Mouse (Mus musculus) limb, embryonic 10.5 days (tissue): ENCODE results near the gene Rps3. TPM values are rescaled to one million over a fixed set of nuclear protein-coding genes. Genes with fewer than 3 reads are reported as not detected.

Source experiments
- DNase-seq: peaks from one replicate; pipeline ENCODE4 v3.0.0-alpha.2; 2017; ENCODE audit warnings: low spot score
- H3K27ac ChIP-seq: fragments of 300-500 bp; sonication (generic); 2 replicates; pipeline ENCODE4 v1.5.1; 2016; ENCODE audit warnings: mild to moderate bottlenecking
- H3K27me3 ChIP-seq: fragments of 300-500 bp; sonication (generic); 2 replicates; pipeline ENCODE4 v1.6.1; 2016; ENCODE audit warnings: low read depth, mild to moderate bottlenecking; ENCODE audit not compliant: poor library complexity, severe bottlenecking
- H3K36me3 ChIP-seq: fragments of 300-500 bp; sonication (generic); 2 replicates; pipeline ENCODE4 v1.6.1; 2016; ENCODE audit warnings: mild to moderate bottlenecking, moderate library complexity
- H3K4me1 ChIP-seq: fragments of 300-500 bp; sonication (generic); 2 replicates; pipeline ENCODE4 v1.6.1; 2016
- H3K4me3 ChIP-seq: fragments of 300-500 bp; sonication (generic); 2 replicates; pipeline ENCODE4 v1.5.1; 2016; ENCODE audit warnings: mild to moderate bottlenecking, moderate library complexity
- H3K9me3 ChIP-seq: fragments of 300-500 bp; sonication (generic); replicated peaks from 2 replicates; pipeline ENCODE4 v1.6.1; 2016; ENCODE audit warnings: mild to moderate bottlenecking
- WGBS: fragments of 180-500 bp; shearing (Covaris S2); methylation state at CpG from one replicate; pipeline ENCODE4 v1.1.7; 2016; 5-methylcytosine and 5-hydroxymethylcytosine counted together
- polyA plus RNA-seq: library from polyadenylated mRNA; unstranded; fragments of >200 nt; fragmentation: Nextera tagmentation; extraction: Ambion mirVana; gene quantifications from 2 replicates; pipeline ENCODE4 v1.2.1, GENCODE M21; 2016

The Rps3 gene
- polyA plus RNA-seq, 1 experiment from 2014 or later: 745 TPM

DNA sequence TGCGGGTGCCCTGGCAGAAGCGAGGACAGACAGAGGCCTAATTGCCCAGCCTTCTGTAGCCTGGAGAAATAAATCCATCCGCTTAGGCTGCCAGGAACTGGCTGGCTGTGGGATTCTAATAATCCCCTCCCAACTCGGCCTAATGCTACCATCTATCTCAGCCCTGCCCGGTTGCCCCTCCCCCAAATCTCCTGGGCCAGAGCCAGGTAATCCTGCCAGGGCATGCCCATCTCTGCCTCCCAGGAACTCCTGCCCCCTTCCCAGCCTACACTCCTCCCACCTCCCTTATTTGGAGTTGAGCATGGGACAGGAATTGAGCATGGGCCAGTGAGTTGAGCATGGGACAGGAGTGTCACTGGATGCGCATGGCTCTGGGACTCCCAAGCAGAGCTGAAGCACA, 53.8 kb downstream of the Rps3 start:
- WGBS: 38% methylated on average over 6 of the region's 6 CpGs
- Histone ChIP-seq H3K4me1 (peaks cover 61% of the 10 kb centered on the region), H3K4me3 (no peak overlapping the region), H3K27ac (no peak overlapping the region), H3K36me3 (no peaks in the 10 kb centered on the region), H3K9me3 (no peaks in the 10 kb centered on the region), H3K27me3 (peaks cover 6% of the 10 kb centered on the region; the same call in 1 of the 2 replicates)
- no peak for DNase-seq

DNA sequence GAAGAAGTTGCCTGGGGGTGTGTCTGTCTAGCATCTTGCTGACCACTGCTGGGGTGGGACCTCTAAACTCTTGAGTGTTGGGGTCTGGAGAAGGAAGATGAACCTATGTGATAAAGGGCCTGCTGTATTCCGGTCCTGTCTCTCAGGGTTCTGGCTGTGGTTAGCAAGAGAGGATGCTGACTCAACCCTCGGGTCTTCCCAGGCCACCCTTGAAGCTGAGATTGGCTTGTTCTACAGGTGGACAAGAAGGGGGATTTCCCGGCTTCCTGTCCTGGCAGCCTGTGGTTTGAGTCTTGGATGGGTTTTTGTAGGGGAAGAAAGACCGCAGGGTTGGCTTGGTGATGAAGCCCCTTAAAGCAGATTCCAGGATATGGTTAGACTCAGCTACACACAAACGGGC, 54.7 kb downstream of the Rps3 start:
- no peak for DNase-seq
- WGBS: 89% methylated on average over 5 of the region's 5 CpGs

DNA sequence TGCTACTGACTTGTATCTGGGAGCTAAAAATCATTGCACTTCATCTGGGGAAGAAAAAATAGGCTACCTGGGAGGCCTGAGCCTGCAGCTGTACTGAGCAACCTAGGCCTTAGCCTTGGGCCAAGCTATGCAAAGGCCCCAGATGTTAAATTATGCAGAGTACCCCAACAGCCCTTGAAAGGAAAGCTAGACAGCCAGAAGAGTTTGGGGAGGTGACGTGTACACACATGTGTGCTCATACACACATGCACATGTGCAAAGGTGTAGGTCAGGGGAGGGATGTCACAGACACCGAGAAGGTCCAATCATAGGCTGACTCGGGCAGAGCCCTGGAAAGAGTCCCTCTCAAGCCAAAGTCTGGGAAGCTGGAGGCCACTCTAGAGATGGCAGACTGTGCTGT, 55.6 kb downstream of the Rps3 start:
- Histone ChIP-seq H3K27me3 (peaks cover 2% of the 10 kb centered on the region; the same call in 1 of the 2 replicates), H3K4me3 (no peak overlapping the region), H3K36me3 (no peaks in the 10 kb centered on the region), H3K27ac (no peak overlapping the region), H3K4me1 (peaks cover 60% of the 10 kb centered on the region), H3K9me3 (no peaks in the 10 kb centered on the region)
- 95% methylated on average over 3 of the region's 3 CpGs for WGBS
- DNase-seq: no peak

More for the DNA sequence above, 54.7 kb downstream of the Rps3 start:
- Histone ChIP-seq H3K4me3 (no peak overlapping the region), H3K27me3 (peaks cover 6% of the 10 kb centered on the region; the same call in 1 of the 2 replicates), H3K27ac (no peak overlapping the region), H3K36me3 (no peaks in the 10 kb centered on the region), H3K4me1 (peaks cover 60% of the 10 kb centered on the region), H3K9me3 (no peaks in the 10 kb centered on the region)

Other genes with a start within 250 kb of the Rps3 start
- 78.6 and 124 TPM in 2 replicates for gene Mogat2, start 245.1 kb downstream of the Rps3 start, polyA plus RNA-seq
- gene Map6, start 216.3 kb downstream of the Rps3 start, polyA plus RNA-seq: 3.1 and 5.4 TPM in 2 replicates
- gene Serpinh1, start 130.5 kb downstream of the Rps3 start, polyA plus RNA-seq: 1,171 and 1,177 TPM in 2 replicates
- gene Gdpd5, start 102.3 kb downstream of the Rps3 start, polyA plus RNA-seq: 9.9 and 12.3 TPM in 2 replicates
- 0.21 and 0.63 TPM in 2 replicates for gene Klhl35, start 17.7 kb downstream of the Rps3 start, polyA plus RNA-seq
- 8.8 and 10.0 TPM in 2 replicates for gene Arrb1, start 51.7 kb upstream of the Rps3 start, polyA plus RNA-seq
- 0.05 TPM in 1 of 2 replicates, not detected in the other for gene Tpbgl, start 143.4 kb upstream of the Rps3 start, polyA plus RNA-seq
- 0.92 and 1.6 TPM in 2 replicates for gene Slco2b1, start 227.6 kb upstream of the Rps3 start, polyA plus RNA-seq
- not detected in 2 replicates for gene Olfr520, start 246.5 kb upstream of the Rps3 start, polyA plus RNA-seq